Mouse (Mus musculus) embryo, embryonic 10 days (tissue): ENCODE data around the gene Entpd1.

Experiments used
- DNase-seq: peaks from one replicate; pipeline ENCODE4 v3.0.0-alpha.2; 2015; ENCODE audit warnings: low spot score

Entpd1 gene

DNA sequence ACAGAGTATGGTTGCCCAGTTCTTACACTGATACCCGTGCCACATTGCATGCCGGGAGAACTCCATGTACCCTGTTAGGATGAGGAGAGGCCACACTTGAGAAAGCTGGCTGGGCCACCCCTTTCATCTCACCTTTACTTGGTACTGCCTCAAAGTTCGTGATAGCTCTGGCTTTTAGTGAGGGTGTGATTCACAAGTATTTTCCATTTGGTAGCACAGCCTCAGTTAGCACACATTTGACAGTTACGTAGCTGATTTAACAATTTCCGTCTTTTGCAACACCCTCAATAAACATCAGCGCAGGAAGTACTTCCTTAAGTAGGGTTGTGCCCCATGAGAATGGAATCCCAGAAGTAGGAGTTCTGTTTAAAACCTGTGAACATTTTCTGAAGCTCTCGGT, 53.6 kb downstream of the Entpd1 start:
- DNase-seq: no peak

DNA sequence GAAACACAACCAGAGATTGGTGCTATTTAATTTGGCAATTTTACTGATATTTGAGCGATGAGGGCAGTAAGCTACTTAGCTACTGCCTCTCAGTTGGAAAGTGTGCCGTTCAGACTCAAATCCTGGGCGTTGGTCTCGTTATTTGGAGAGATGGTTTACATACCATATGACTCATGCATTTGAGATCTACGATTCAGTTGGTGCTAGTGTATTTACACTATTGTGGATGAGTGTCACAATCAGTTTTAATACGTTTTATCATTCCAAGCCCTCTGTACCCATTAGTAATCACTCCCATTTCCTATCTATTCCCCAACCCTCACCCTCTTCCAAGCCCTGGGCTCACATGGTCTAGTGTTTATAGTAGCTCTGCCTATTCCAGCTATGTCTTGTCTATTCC, 54.9 kb downstream of the Entpd1 start:
- DNase-seq: no peak

DNA sequence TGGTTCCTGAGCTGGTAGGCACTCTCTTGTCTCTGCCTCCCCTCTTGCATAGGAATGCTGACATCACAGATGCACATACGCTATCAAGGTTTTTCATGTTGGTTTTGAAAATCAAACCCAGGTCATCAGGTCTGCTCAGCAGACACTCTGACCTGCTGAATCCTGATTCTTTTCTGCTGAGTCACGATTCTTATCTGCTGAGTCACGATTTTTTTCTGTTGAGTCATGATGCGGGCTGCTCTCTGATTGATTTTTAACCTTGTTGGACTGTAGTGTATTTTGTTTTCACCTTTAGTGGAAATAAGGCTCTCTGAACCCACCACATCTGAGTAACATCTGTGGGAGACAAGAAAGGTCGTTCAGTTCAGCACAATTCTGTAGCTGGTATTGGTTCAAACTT, 63.2 kb downstream of the Entpd1 start:
- DNase-seq: no peak

DNA sequence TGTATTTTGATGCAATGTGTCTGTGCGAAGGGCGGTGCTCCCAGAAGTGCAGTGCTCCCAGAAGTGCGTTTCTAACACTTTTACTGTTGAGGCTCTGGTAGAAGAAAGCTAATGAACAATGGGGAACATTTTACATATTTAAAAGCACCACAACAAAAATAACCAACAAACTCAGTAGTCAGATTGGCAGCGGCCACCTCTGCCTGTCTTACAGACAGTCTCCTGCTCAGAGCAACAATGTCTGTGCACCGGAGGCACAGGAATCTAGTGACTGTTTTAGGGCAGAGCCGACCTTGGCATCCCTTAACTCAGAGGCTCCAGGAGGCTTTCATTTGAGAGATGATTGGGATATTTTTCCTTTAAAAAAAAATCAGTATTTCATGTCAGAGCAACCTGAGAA, 65.9 kb downstream of the Entpd1 start:
- DNase-seq: no peak

DNA sequence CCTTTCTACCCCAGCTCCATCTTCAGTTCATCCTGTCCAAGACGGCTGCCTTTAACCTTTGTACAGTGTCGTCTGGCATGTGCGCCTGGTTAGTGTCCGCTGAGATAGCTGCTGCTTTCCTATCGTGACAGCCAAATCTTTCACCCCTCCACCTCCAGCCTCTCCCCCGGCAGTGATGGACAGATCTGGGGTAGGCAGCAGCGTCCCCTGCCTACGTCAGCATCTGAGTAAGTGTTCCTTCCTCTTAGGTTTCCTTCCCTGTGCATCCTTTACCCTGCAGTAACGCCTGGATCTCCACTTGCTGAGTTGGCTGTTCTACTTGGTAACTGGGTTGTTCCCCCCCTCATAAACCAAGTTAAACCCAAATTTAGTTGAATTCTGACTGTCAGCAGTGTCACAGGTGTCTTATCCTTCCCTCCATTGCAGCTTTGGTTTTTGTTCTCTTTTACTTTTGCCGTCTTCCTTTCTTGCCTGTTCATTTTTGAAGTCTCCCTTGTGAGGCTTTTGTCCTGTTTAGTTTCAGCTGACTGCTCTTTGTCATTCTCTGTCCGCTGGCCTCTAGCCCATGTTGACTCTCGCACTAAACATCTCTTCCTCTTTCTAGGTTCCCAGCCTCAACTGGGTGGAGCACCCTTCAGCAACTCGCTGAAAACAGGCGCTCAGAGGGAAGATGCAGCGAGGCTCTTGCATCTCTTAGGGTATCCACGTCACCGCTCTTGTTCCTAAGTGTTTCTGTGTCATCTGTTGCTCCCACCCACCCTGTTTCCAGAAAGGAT, 66.6 kb downstream of the Entpd1 start:
- peak; percentile 27 for DNase-seq

DNA sequence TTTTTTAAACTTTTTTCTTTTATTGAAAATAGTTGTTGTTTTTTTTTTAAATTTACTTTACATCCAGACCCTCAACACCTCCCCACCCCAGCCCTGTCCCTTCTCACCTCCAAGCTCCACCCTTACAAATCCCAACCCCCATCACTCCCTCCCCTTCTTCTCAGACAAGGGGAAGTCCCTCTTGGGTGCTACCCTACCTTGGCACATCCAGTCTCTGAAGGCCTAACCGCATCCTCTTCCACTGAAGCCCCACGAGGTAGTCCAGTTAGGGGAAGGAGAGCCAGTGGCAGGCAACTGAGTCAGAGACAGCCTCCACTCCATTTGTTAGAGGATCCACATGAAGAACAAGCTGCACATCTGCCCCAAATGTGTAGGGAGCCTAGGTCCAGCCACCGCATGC, 67.5 kb downstream of the Entpd1 start:
- DNase-seq: no peak

DNA sequence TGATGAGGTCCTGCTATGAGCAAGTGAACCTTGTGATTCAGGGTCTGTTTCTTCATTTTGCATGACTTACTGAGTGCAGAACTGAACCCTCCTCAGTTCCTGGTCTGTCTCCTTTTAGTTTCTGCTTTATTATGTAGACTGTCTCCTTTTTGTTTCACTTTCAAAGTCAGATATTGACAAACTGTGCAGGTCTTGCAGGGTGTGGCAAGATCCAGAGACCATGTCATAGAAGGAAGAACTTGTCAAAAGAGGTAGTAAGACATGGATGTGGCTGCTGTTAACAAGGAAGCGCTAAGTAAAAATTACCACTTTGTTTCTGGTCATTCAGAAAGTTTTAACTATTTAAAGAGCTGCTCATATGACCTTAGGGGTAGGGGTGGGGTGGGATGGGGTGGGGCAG, 72.0 kb downstream of the Entpd1 start:
- no peak for DNase-seq

DNA sequence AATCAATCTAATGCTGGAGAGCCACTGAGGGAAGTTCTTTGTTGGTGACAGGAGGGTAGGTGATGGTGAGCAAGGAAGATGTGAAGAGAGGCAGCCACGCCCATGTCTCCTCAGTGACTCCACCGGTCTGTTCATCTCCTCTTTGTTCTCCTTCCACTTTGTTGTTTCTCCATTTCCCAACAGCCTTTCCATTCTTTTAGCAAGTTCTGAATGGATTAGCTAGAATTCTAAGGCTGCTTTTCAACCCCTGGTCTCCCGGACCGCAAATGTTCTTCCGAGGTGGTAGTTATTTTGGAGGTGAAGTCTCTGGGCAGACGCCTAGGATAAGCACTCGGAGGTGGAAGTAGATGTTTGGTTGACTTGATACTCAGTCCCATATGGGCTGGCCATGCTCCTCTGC, 72.4 kb downstream of the Entpd1 start:
- DNase-seq: no peak

DNA sequence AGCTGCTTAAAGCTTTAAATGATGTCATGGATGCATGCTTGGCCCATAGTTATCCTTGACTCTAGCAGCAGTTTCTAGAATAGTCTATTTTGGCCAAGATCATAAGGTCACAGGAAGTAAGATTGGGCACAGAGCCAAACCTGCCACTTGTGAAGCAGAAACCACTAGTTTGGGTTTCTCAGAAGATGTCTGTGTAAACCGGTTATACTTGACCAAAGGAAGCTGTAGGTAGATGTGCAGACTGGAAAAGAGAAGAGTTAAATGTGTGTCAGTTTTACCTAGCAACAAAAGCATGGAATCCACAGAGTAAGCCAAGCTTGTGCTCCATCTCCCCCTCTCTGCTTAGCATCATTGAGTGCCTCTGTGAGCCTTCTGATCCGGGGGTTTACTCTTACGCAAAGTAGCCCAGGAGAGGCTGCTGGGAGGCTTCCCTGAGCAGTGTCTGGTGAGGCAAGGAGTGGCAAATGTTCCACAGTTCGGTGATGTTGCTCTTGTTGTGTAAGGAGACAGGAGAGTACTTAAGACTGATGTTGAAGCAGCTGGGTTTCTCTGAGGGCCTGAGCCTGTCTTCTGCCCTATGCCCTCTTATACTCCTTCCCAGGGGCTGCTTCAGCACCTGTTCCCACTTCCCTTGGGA, 75.2 kb downstream of the Entpd1 start:
- DNase-seq: no peak

DNA sequence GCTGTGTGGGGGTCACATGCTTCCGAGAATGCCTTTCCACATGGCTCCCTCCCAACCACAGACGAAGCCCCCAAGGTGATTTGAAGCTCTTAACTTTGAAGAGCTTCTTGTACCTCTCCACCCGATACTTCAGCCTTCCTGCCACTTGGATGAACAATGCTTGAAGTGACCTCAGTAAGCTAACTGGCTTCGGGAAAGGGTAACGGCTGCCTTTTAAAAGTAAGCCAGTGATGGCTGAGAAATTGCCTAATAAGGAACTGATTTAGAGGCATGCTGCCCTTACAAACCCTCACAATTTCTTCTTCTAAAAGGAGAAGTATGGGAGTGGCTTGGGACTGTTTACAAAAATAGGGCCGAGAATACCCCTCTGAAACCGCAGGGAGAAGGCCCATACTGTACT, 81.0 kb downstream of the Entpd1 start:
- DNase-seq: no peak

DNA sequence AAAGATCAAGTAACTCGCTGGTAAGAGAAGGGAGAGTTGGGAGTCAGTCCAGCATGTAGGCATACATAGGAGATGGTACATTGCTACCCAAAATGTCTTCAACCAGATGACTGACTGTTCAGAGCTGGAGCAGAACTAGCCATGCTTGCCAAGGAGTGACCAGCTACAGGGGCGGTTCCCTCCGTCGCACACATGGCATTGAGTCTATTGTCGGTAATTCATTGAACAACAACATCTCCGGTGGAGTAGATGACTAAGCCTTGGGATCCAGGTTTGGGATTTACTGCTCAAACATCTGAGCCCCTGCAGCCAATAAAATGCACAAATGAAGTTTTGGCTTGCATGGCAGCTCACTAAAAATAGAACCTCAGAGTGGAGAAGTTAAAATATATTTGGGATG, 84.0 kb downstream of the Entpd1 start:
- no peak for DNase-seq

DNA sequence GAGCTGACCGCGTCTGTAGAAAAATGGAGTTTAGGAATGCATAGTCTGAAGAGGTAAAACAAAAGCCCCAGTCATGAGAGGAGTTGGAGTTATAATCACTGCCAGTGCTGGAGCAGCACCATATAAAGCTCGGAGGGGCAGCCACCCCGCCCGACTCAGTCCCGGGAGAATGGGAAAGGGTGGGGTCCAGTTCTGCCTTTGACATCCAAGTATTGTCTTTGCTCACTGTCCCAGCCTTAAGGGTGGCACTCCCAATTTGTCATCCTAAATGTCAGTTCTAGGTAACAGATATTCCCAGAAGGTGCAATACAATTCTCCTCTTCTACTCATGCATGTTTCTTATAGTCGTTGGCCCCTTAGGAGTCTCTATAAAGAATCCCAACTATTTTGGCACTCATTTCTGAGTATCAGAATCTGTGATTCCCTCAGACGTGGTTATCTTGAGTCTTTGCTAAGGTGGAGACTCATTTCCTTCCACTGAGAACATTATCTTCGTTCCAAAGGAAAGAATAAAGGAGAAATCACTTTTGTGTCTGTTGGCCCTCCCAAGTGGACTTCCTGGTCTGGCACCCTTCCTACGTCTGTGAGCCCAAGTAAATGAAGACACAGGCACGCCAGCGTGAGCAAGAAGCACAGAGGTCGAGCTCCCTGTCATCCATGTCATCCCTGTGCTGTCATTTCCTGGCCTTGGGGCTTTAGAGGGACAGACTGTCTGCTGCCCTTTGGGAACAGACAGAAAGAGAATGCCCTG, 86.1 kb downstream of the Entpd1 start:
- DNase-seq: no peak

DNA sequence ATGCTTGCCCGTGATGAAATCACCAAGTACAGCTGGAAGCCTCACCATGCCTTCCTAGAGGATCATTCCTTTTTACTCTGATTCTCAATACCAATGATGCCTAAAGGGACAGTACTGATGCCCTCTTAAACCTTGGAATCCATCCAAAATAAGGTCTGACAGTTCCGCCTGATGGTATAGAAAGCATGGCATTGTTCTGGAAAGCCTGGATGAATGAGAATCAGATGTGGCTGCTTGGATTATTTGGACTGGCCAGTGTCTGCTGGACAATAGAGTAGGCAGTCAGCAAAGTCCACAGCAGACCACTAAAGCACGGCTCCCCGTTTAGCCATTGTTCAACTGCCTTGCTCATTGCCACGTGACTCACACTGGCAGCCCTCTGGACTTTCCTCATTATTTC, 87.7 kb downstream of the Entpd1 start:
- no peak for DNase-seq

DNA sequence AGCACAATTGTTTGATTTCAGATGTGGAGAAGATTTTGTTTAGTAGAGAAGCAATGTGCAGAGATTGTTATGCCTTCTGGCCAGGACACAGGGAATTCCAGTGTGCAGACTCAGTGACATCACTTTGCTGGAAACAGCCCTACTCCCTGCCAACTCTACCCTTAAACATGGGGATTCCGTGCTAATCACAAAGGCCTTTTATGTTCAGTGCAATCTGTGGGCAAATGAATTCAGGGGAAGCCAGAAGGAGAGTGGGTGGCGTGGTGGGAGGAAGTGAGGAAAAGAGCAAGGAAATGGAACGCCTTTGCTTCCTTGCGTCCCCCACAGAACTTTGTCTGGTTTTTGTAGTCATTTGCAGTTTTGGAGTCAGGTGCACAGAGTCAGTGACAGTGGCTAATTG, 90.2 kb downstream of the Entpd1 start:
- DNase-seq: no peak

DNA sequence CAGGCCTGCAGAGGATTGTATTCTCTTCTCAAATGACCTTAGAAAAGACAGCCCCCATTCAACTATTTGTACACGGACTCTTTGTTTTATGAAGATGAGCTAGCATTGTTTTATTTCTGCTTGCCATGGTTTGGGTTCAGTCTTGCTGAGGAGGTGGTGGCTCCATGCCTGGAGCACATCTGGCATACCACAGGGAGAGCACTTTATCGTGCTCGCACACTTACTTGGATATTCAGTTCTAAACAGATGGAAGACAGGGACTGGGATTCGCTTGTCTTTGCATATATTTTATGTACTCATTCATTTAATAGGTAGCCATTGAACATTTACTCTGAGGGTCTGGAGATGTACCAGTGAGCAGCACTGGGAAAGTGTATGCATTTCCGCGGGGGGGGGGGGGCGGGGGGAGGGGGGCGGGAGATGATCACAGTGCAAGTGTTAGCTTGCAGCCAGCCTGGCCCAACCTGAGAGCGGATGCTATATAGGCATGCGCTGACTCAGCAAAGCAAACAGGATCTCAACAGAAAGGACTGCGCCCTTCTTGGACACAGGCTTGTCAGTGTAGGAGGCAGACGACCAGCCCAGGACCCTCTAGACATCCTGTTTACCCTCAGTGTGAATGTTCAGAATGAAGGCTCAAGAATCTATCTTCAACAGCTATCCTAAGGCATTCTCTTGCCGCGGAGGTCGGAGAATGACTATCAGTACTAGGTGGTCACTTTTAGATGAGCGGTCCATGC, 100.9 kb downstream of the Entpd1 start:
- no peak for DNase-seq

DNA sequence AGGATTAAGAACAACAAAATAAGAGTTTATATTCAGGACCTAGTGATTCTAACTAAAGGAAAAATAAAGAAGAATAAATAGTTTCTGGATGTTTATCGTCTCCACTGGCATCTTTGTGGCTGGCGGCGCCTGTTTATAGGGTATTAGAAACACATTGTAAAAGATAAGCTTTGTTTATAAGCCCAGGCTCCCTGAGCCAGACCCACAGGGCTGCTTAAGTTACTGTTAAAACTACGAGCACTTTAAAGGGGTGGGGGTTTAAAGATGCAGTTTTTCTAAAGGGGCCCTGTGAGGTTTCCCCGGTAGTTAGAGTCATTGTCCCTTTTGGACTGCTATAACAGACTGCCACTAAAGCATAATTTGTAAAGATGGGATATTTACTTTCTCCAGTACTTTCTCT, 102.5 kb downstream of the Entpd1 start:
- DNase-seq: no peak

DNA sequence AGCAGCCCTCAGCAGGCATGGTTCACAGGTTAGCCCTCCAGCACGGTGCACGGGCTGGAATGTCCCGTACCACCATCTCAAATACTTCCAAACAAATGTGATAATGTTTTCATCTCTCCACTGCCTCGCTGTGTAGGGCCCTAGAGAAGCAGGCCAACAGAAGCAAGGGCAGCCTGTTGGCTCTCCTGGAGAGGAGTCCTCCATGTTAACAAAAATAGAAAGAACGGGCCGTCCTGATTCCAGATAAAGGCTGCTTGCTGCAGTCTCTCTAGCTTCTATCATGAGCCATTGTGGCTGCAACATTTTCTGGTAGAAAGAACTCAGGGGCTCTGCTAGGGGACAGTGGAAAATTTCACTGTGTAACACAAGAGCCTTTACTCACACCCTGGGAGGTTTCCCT, 104.8 kb downstream of the Entpd1 start:
- no peak for DNase-seq

DNA sequence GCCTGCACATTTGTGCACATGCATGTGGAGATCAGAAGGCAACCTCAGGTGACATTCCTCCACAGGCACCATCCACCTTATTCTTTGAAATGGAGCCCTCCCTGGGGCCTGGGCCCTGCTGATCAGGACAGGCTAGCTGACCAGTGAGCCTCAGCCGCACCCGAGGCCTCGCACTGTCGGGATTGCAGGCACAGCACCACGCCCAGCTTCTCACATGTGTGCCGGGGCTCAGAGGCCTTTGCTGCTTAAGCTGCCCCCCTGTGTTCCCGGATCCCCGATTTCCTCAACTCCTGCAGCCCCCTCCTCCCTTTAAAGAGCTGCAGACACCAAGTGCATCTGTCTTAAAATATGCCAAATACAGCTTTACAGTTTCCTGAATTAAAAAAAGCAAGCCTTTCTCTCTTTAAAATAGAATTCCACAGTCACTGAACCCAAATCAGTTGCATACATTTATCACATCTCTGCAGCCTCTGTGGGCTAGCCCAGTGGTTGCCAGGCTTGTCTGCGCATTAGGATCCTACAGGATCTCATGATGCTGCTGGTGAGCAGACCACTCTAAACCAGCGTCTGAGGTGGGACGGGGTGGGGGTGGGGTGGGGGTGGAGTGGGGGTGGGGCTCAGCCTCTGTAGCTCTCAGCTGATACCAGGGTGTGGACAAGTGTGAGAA, 107.4 kb downstream of the Entpd1 start:
- no peak for DNase-seq

DNA sequence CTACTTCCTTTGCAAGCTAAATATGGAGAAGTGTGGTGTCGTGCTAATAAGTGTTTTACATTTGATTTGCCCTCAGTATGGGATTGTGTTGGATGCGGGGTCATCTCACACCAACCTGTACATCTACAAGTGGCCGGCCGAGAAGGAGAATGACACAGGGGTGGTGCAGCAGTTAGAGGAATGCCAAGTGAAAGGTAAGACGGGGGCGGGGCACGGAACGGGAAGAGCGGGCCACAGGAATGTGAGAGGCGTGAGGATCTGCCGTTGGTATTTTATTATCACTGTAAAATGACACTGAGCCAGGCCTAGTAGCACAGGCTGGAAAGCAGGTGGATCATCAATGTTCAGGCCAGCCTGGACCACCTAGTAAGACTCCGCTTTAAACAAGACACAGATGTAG, 108.2 kb downstream of the Entpd1 start:
- no peak for DNase-seq

DNA sequence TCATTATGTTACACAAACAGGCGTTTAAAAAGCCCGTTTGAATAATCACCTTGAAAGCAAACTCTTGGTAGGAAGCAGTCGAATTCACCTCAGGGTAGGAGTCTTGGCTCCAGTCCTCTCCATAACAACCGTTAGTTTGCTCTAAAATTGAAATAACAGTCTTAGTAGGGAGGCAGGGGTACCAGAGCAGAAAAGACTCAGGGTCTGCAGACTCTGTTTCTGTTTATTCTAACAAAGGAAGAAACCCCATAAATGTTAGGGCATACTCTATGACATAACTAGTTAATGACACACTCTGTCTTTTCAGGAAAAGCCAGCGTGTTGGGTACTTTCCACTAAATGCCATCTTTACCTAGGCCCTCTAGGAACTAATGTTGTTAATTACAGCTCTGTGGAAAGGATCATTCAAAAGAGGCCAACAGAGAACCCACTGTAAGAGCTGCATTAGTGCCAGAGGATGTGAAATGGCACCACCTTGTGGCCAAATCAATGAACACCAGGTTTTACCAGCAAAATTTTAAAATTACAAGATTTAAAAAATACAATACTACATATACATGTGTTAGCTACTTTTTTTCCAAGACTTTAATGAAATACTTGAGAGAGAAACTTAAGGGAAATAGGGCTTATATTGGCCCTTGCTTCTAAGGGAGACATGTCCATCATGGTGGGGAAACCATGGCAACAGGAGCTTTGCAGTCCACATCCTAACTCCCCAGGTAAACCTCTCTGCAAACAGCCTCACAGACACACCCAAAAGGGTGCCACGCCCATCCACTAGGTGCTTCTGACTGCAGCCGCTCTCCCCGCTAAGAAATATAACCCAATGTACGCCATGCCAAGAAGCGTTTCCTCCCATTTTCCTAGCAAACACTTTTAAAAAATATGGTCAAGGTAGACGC, 110.2 kb downstream of the Entpd1 start:
- peak; percentile 73 for DNase-seq

DNA sequence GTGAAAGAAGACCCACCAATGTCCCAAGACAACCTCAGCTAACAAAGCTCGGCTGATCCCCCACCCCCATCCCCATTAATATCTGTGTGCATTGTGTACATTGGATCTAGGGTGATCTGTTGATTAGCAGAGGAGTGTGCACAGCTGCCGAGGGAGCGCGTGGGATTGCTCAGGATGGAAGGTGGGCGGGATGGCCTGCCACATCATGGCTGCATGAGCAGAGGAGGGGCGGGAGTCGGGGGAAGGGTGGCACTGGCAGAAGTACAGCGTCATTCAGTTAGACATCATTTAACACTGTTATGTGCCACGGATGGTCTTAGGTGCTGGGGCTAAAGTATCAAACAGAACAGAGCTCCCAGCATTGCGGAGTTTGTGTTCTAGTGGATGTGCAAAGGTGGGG, 111.3 kb downstream of the Entpd1 start:
- no peak for DNase-seq
